In the genomic region with DNA sequence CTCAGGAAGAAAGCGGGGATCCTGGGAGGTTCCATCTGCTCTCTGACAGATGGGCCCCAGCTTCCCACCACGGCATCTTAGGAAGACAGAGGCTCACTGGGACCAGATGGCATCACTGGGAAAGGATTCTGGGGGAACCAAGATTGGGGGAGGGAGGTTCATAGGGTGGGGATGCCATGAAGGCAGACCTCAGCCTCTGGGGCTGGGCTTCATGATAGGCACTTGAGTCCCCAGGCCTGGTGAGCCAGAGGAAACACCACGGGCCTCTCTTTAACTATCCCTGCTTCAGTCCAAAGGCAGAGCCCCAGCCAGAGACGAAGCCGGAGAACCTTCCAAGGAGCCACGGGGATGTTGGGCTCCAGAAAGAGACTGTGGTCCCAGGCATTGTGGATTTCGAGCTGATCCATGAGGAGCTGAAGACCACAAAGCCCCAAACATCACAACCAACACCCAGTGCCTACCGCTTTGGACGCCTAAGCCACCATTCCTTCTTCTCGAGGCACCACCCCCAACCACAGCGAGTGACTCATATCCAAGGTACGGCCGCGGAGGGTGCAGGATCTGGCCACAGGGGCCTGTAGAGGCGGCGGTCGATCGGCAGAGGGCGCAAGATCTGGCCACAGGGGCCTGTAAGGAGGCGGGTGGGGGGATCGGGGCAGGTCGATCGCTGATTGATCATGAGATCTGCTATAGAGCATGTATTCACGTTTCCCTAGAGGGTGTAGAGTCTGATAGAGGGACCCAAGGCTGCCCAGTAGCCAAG, we compare ENCODE assay signal across 8 mouse cellular contexts. TPM values are rescaled to one million over a fixed set of nuclear protein-coding genes. Genes with fewer than 3 reads are reported as not detected.
A peak's percentile ranks its signal among the peaks of the same experiment; 100 is the strongest.
DNase-seq lines count a peak whose midpoint lies in the region; ATAC-seq and TF ChIP-seq lines count a peak whose summit lies in the region.

No protein-coding gene starts in this region.

- peaks cover 18% of the 10 kb centered on the region; the same call in 1 of the 2 replicates for H3K27me3 ChIP-seq in liver, postnatal 0 days (ENCODE audit: insufficient read depth, low read length)

- peaks cover 11% of the 10 kb centered on the region for H3K4me1 ChIP-seq in bone marrow macrophage, adult 2 months (ENCODE audit: control insufficient read depth, insufficient read depth, low read length)
- no peaks in the 10 kb centered on the region for H3K4me1 ChIP-seq in embryonic fibroblast, embryonic 13.5 days (ENCODE audit: control insufficient read depth, insufficient read depth, low read length)
- peaks cover 4% of the 10 kb centered on the region; the same call in 1 of the 2 replicates for H3K4me1 ChIP-seq in liver, postnatal 0 days (ENCODE audit: insufficient read depth)

- no peak for TF ChIP-seq EP300 in liver, postnatal 0 days (IDR thresholded peaks at IDR 0.05; ENCODE audit: low read depth)

- TF ChIP-seq CTCF in bone marrow macrophage, adult 2 months (IDR thresholded peaks at IDR 0.05; ENCODE audit: low read depth, low read length), result peak; percentile 82
- peak; percentile 48 for TF ChIP-seq CTCF in embryonic fibroblast, embryonic 13.5 days (IDR thresholded peaks at IDR 0.05; ENCODE audit: borderline replicate concordance, insufficient read depth, low read length)
- peak; percentile 58 for TF ChIP-seq CTCF in liver, postnatal 0 days (IDR thresholded peaks at IDR 0.05; ENCODE audit: low read depth)

- no peak overlapping the region for H3K27ac ChIP-seq in bone marrow macrophage, adult 2 months (ENCODE audit: insufficient read depth, low read depth, low read length)
- no peak overlapping the region for H3K27ac ChIP-seq in embryonic fibroblast, embryonic 13.5 days (ENCODE audit: insufficient read depth, low read length)
- no peak overlapping the region for H3K27ac ChIP-seq in liver, postnatal 0 days (ENCODE audit: low read depth)

- no peak overlapping the region for H3K9ac ChIP-seq in liver, postnatal 0 days (replicated peaks)

- H3K9me3 ChIP-seq in liver, postnatal 0 days (ENCODE audit: low read length), result no peaks in the 10 kb centered on the region

- no peak overlapping the region for H3K4me2 ChIP-seq in liver, postnatal 0 days (ENCODE audit: low read depth, low read length)

- WGBS in liver, postnatal 0 days (ENCODE audit: insufficient replicate concordance), result 9% methylated on average over 24 of the region's 24 CpGs

- TF ChIP-seq POLR2A in bone marrow macrophage, adult 2 months (IDR thresholded peaks at IDR 0.05; ENCODE audit: borderline replicate concordance, low read depth, low read length), result no peak
- peak; percentile 47; the same call in 1 of the 2 replicates for TF ChIP-seq POLR2A in embryonic fibroblast, embryonic 13.5 days (IDR thresholded peaks at IDR 0.05; ENCODE audit: low read depth, low read length)

- no peaks in the 10 kb centered on the region for H3K36me3 ChIP-seq in liver, postnatal 0 days (replicated peaks; ENCODE audit: insufficient read depth, low read length)

- ATAC-seq in liver, postnatal 0 days, result peak; percentile 50; the same call in 1 of the 2 replicates

- peak overlapping the region; percentile 44 for H3K4me3 ChIP-seq in bone marrow macrophage, adult 2 months (ENCODE audit: insufficient read depth, low read length)
- H3K4me3 ChIP-seq in embryonic fibroblast, embryonic 13.5 days (ENCODE audit: insufficient read depth, low read length), result no peak overlapping the region
- no peak overlapping the region for H3K4me3 ChIP-seq in liver, postnatal 0 days (ENCODE audit: low read depth, low read length)

- DNase-seq in layer of hippocampus, adult 11-12 months (ENCODE audit: low spot score), result peak; percentile 49
- DNase-seq in layer of hippocampus, adult 9-10 months (ENCODE audit: low spot score), result no peak
- peak; percentile 35 for DNase-seq in induced T-regulatory cell, adult 2 months (ENCODE audit: low read depth)
- peak; percentile 58 for DNase-seq in liver, postnatal 0 days
- peak; percentile 33 for DNase-seq in right cerebral cortex, postnatal 25 days
- DNase-seq in adipocyte (ENCODE audit: low spot score), result no peak

RNA-seq across cellular contexts. Expression of gene Tbata, which starts 3.9 kb away (rescaled TPM):
- polyA plus RNA-seq in bone marrow macrophage, adult 2 months (2012; ENCODE audit: insufficient read depth, insufficient read length, missing spikeins), result not detected in 2 replicates
- polyA plus RNA-seq in embryonic fibroblast, embryonic 13.5 days (2011; ENCODE audit: insufficient read length, low read depth, missing spikeins), result not detected in 2 replicates
- not detected in 2 replicates for polyA plus RNA-seq in liver, postnatal 0 days (2015; fragmentation: Nextera tagmentation; extraction: Ambion mirVana)

RNA-seq across cellular contexts. Expression of gene Sgpl1, which starts 28.1 kb away (rescaled TPM):
- polyA plus RNA-seq in bone marrow macrophage, adult 2 months (2012; ENCODE audit: insufficient read depth, insufficient read length, missing spikeins), result 268 and 282 TPM in 2 replicates
- polyA plus RNA-seq in embryonic fibroblast, embryonic 13.5 days (2011; ENCODE audit: insufficient read length, low read depth, missing spikeins), result 103 and 111 TPM in 2 replicates
- 16.2 and 16.9 TPM in 2 replicates for polyA plus RNA-seq in liver, postnatal 0 days (2015; fragmentation: Nextera tagmentation; extraction: Ambion mirVana)

Comparison
In these comparisons a context has a peak if more than half of its experiments do, and no peak if none do; other contexts are left out.
1. DNase-seq: peak in layer of hippocampus, adult 11-12 months (single experiment), induced T-regulatory cell, adult 2 months (single experiment), liver, postnatal 0 days (single experiment) and right cerebral cortex, postnatal 25 days (single experiment); none in layer of hippocampus, adult 9-10 months (single experiment) and adipocyte (single experiment).
2. Peak in every context shown above with its lines, with median percentiles within 50 percentile points of each other: CTCF ChIP-seq.